Mouse (Mus musculus): ENCODE data around the gene Arg1. TPM values are rescaled to one million over a fixed set of nuclear protein-coding genes. Genes with fewer than 3 reads are reported as not detected.
A peak's percentile ranks its signal among the peaks of the same experiment; 100 is the strongest.

Gene Arg1
- 3.9 and 4.6 TPM in 2 replicates for polyA plus RNA-seq (2015; fragmentation: Nextera tagmentation; extraction: Ambion mirVana)

DNA sequence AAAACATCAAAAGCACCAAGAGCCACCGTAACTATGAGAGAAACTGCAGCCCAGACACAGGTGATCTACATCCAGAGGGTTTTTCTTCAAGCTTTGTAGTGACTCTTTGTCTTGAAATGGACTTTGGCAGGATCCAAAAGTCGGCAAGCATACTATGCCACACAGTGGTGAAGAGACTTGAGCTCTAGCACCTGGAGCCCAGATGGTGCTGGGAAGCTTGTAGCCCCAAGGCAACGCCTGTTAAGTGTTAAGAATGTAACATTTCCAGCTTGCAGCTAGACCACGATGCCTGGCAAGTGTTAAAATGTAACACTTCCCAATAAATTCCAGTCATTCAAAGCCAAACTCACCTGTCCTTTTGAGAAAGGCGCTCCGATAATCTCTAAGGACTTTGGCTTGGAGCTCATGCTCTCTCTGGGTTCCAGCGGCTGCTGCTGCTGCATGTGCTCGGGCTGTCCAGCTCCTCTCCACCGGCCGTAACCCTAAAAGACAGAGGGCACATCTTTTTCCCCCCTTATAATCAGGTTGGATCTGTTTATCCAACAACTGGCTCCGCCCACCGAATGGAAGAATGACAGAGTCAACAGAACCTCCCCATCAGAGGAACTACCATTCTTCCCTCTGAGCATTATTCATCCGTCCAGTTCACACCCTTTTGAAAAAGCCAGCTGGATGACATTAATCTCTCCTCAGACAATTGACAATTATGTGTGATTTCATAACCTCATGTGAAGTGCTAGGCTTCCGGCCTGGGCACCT is at the start of gene Arg1:
Gene Arg1, minus strand, starts transcription at position 523 of the 759 bp plus-strand sequence.
- H3K4me1 ChIP-seq, result peaks cover 13% of the 10 kb centered on the region
- ATAC-seq (ENCODE audit: insufficient number of reproducible peaks, insufficient read depth, low FRiP score, low TSS enrichment, low read depth), result no peak
- H3K4me2 ChIP-seq, result peak within 1 kb of the TSS; percentile 40
- 19% methylated on average over 14 of the region's 14 CpGs for WGBS
- H3K9me3 ChIP-seq, result no peaks in the 10 kb centered on the region
- no peak within 1 kb of the TSS for H3K4me3 ChIP-seq
- H3K36me3 ChIP-seq, result no peaks in the 10 kb centered on the region
- H3K9ac ChIP-seq, result no peak within 1 kb of the TSS
- no peak within 1 kb of the TSS for H3K27ac ChIP-seq
- no peaks in the 10 kb centered on the region for H3K27me3 ChIP-seq

DNA sequence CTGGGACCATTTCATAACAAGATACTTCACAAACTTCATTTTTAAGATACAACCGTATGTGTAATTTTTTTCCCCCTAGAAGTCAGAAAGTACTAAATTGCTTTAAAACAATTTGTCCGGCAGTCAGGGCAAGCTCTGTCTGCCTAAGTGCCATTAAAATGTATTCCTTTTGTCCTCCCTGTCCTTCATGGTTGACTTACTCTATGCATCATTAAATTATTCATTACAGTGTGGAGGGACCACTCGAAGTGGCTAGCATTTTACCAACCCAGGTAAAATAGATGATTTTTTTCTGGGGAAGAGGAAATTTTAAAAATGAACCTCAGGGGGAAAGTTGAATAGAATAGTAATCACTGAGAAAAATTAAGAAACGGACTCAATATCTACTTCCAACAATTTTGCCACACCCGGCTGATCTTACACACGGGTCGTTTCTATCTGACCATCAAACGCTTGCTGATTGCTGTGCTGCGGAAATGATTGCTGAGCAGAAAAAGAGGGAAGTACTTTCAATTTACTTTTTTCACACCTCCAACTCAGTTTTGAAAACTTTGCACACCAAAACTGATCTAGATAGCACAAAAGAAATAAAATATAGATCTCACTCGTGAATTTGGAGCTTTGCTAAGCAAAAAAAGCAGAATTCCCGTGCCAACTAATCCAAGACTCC is 46.7 kb upstream of the Arg1 start:
- Histone ChIP-seq H3K4me3 (no peak overlapping the region), H3K27me3 (no peaks in the 10 kb centered on the region), H3K4me1 (peaks cover 11% of the 10 kb centered on the region), H3K36me3 (no peaks in the 10 kb centered on the region), H3K9me3 (no peaks in the 10 kb centered on the region), H3K27ac (no peak overlapping the region), H3K9ac (no peak overlapping the region), H3K4me2 (no peak overlapping the region)
- WGBS, result 78% methylated on average over 11 of the region's 11 CpGs
- ATAC-seq (ENCODE audit: insufficient number of reproducible peaks, insufficient read depth, low FRiP score, low TSS enrichment, low read depth), result no peak

DNA sequence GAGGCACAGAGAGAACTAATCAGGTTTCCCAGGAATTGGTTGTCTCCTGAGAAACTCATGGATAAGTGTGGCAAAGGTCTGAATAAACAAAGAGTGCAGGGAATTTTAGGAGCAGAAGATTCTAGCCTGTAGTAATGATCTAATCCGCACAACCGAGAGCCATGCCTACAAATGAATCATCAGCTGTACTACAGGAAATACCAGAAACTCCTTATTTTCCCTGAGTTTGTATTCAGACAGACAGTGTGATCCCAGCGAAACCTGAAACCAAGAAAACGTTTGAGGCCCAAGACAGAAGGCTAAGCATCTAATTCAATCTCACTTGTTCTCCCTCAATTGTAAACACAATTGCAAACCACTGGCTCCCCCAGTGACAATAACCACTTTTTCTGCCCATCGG is 46.1 kb upstream of the Arg1 start:
- H3K9ac ChIP-seq, result no peak overlapping the region
- H3K4me1 ChIP-seq, result peaks cover 11% of the 10 kb centered on the region
- no peaks in the 10 kb centered on the region for H3K36me3 ChIP-seq
- no peak for ATAC-seq (ENCODE audit: insufficient number of reproducible peaks, insufficient read depth, low FRiP score, low TSS enrichment, low read depth)
- H3K4me2 ChIP-seq, result no peak overlapping the region
- H3K27ac ChIP-seq, result 0 out of 2 replicates have a peak overlapping the region, but pooled peaks have one; percentile 58
- no peaks in the 10 kb centered on the region for H3K27me3 ChIP-seq
- H3K4me3 ChIP-seq, result no peak overlapping the region
- no peaks in the 10 kb centered on the region for H3K9me3 ChIP-seq
- 32% methylated on average over 5 of the region's 5 CpGs for WGBS

DNA sequence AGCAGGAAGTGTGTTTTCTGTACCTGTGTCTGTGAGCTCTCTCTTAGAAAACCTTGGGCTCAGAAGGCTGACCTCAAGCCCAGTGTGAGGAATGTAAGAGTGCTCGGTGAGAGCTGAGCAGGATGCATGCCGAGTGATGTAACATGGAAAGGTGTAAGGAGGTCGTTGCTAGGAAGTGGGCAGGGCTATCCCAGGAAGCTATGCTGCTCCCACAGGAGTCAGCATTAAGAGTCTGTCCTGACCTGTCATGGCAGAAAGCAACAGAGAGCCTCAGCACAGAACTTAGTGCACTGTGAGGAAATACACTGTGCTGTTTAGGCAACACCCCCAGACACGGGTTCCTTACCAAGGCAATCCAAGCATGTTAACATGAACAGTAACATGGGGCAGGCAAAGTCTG is 45.6 kb upstream of the Arg1 start:
- ATAC-seq (ENCODE audit: insufficient number of reproducible peaks, insufficient read depth, low FRiP score, low TSS enrichment, low read depth), result no peak

DNA sequence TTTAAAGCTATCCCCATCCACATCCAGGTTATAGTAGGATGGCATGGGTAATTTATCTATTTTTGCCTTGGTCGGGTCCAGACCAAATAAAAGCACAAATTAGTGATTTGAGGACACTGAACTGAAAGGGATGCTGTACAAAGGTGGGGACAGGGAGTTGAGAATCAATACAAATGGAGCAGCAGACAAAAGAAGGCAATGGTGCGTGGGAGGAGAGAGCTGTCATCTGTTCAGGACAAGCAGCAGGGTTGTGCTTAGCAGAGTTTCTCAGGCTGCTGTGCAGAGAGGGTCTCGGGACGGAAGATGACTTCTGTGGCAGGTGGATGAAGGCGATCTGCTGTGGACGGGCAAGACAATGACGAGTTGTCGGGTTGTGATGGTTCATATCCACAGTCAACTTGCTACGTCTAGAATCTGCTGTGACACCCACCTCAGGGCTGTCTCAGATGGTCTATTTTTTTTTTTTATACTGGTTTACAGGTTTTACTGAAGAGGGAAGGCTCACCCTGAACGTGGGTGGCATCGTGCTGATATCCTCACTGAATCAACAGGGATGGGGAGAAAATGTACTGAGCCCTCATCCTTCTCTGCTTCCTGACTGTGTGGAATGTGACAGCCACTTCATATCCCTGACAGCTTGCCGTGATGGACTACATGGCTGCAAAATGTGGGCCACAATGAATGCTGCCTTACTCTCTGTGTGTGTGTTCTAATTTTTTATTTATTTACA is 38.7 kb upstream of the Arg1 start:
- 84% methylated on average over 12 of the region's 12 CpGs for WGBS
- Histone ChIP-seq H3K4me3 (no peak overlapping the region), H3K9me3 (no peaks in the 10 kb centered on the region), H3K27me3 (no peaks in the 10 kb centered on the region), H3K4me1 (no peaks in the 10 kb centered on the region), H3K9ac (no peak overlapping the region), H3K36me3 (no peaks in the 10 kb centered on the region), H3K4me2 (no peak overlapping the region), H3K27ac (no peak overlapping the region)
- ATAC-seq (ENCODE audit: insufficient number of reproducible peaks, insufficient read depth, low FRiP score, low TSS enrichment, low read depth), result no peak

More for the DNA sequence above, 45.6 kb upstream of the Arg1 start:
- H3K9me3 ChIP-seq, result no peaks in the 10 kb centered on the region
- H3K27ac ChIP-seq, result peak overlapping the region; percentile 58; the same call in 1 of the 2 replicates
- H3K27me3 ChIP-seq, result no peaks in the 10 kb centered on the region
- no peak overlapping the region for H3K9ac ChIP-seq
- 40% methylated on average over 4 of the region's 4 CpGs for WGBS
- peaks cover 11% of the 10 kb centered on the region for H3K4me1 ChIP-seq
- no peak overlapping the region for H3K4me2 ChIP-seq
- H3K36me3 ChIP-seq, result no peaks in the 10 kb centered on the region
- no peak overlapping the region for H3K4me3 ChIP-seq

DNA sequence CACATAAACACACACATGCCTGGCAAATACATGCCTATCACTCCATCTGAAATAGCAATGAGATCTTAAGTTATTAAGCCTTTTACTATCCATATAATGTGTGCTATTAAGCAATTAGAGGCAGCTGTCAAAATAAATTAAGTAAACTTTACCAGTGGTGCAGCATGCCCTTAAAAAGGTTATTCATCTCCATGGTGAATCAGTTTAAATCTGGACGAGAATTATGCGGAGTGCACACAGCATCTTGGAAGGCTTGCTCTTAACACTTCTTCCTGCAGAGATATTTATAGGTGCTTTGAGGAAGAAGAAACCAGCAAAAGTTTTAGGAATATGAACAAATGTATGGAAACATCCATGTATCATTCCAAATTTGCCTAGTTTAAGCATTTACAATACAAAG is 34.6 kb upstream of the Arg1 start:
- no peak overlapping the region for H3K4me3 ChIP-seq
- no peaks in the 10 kb centered on the region for H3K4me1 ChIP-seq
- no peak for ATAC-seq (ENCODE audit: insufficient number of reproducible peaks, insufficient read depth, low FRiP score, low TSS enrichment, low read depth)
- H3K4me2 ChIP-seq, result no peak overlapping the region
- H3K27ac ChIP-seq, result no peak overlapping the region
- H3K9me3 ChIP-seq, result no peaks in the 10 kb centered on the region
- 42% methylated on average over 2 of the region's 2 CpGs for WGBS
- no peak overlapping the region for H3K9ac ChIP-seq
- H3K27me3 ChIP-seq, result 0 out of 2 replicates have a peak, but pooled peaks cover 3% of the 10 kb centered on the region
- no peaks in the 10 kb centered on the region for H3K36me3 ChIP-seq

DNA sequence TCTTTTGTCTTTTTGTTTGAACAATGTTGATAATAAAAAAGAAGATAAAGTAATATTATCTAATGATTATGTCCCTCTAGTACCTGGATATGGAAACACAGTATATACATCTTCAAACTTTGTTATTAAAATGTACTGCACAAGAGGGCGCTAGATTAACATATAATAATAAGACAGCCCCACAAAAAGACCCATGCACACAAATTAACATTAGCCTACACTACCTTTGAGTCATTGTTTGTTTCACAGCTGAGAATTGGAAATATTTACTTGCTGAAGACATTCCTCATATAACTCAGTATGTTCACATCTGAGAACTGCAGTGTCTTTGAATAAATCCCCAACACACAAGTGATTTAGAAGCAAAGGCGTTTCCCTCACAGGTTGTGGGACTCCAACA is 33.8 kb upstream of the Arg1 start:
- Histone ChIP-seq H3K4me1 (no peaks in the 10 kb centered on the region), H3K9me3 (no peaks in the 10 kb centered on the region), H3K27ac (no peak overlapping the region), H3K27me3 (0 out of 2 replicates have a peak, but pooled peaks cover 3% of the 10 kb centered on the region), H3K36me3 (no peaks in the 10 kb centered on the region), H3K9ac (no peak overlapping the region), H3K4me2 (no peak overlapping the region), H3K4me3 (no peak overlapping the region)
- ATAC-seq (ENCODE audit: insufficient number of reproducible peaks, insufficient read depth, low FRiP score, low TSS enrichment, low read depth), result no peak
- 41% methylated on average over 2 of the region's 2 CpGs for WGBS

DNA sequence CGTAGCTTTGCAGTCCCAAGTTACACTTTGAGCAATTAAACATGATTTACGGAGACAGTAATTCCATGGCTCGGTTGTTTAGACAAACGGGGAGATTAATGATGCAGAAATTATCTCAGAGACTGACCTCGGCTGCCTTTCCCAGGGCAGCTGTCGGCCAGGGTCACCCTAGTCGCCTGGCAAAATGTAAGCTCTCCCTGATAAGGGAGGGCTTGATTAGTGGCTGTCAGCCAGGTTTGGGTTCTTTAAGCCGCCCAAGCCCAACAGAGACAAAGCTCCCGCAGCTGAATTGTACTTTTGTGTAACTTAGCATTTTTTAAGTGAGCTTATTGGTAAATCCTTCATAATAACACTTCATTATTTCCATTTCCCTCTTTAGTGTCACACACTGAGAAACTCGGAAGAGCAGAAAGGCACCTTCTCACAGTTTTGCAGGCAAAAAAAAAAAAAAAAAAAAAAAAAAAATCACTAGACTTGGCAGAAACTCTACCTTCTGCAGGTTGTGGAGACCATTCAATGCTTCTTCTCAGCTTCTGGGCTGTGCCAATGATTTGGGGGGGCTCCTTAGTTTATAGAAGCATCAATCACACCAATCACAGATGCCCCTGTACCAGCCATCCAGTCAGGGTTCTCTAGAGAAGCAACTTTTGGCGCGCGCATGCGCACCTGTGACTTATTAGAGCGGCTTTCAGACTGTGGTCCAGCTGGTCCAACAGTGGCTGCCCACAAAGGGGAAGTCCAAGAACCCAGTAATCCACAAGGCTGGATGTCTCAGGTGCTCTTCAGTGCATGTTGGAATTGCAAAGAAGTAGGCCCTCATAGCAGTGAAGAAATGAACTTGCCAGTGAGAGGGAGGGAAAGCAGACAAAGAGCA is 32.0 kb upstream of the Arg1 start:
- 0 out of 2 replicates have a peak, but pooled peaks cover 3% of the 10 kb centered on the region for H3K27me3 ChIP-seq
- ATAC-seq (ENCODE audit: insufficient number of reproducible peaks, insufficient read depth, low FRiP score, low TSS enrichment, low read depth), result no peak
- H3K36me3 ChIP-seq, result no peaks in the 10 kb centered on the region
- H3K4me3 ChIP-seq, result no peak overlapping the region
- no peak overlapping the region for H3K27ac ChIP-seq
- no peak overlapping the region for H3K9ac ChIP-seq
- H3K9me3 ChIP-seq, result no peaks in the 10 kb centered on the region
- WGBS, result 55% methylated on average over 15 of the region's 15 CpGs
- no peaks in the 10 kb centered on the region for H3K4me1 ChIP-seq
- no peak overlapping the region for H3K4me2 ChIP-seq

DNA sequence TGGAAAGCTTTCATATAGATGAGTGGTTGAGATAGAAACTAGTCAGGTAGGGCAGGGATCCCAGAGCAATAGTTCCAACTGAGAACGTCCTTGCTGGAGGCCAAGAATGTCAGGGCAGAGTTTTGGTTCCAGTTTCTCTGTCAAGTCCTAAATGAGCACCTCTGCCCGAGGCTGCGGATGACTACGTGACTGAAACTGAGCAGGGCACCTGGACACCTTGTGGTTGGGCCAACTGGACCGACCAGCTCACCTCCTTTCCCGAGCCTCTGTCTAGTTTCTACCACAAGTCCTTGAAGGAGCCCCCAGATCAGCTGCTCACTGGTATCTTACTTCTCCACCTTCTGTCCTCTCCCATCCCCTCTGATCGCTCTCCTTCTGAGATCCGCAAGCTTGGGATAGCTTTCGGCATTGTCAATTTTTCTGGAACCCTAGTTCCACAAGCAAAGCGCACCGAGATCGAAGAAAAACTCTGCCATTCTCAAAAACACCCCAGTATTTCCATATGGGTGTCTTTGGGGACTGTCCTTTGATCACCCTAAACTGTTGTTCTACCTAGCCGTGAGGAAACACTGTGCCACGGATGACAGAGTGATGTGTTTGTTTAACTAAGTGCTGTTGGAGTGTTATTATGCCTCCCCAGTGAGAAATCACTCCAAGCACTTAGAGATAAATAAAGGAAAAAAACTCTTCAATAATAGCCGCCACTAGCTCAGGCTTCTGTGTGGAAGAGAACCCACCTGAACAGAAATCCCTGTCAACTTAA is 31.2 kb upstream of the Arg1 start:
- no peak overlapping the region for H3K9ac ChIP-seq
- no peaks in the 10 kb centered on the region for H3K9me3 ChIP-seq
- H3K4me3 ChIP-seq, result no peak overlapping the region
- 65% methylated on average over 15 of the region's 15 CpGs for WGBS
- H3K4me1 ChIP-seq, result no peaks in the 10 kb centered on the region
- H3K27me3 ChIP-seq, result 0 out of 2 replicates have a peak, but pooled peaks cover 3% of the 10 kb centered on the region
- no peak overlapping the region for H3K4me2 ChIP-seq
- H3K36me3 ChIP-seq, result no peaks in the 10 kb centered on the region
- ATAC-seq (ENCODE audit: insufficient number of reproducible peaks, insufficient read depth, low FRiP score, low TSS enrichment, low read depth), result no peak
- no peak overlapping the region for H3K27ac ChIP-seq

DNA sequence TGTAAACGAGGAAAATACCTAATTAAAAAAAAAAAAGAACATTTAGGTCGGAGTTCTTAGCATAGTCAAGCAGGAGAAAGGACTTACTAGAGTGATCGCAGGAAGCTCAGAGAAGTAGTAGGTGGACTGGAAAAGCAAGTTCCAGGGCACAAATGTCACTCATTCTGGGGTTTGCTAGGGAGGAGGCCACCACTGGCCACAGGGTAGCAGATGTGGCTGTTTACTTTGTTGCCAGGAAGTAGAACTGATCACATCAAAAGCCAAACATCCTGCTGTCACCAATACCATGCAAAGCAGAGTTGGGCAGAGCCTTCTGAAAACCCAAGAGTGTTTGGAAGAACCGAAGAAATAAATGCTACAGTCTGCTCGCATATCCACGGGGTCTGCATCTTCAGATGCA is 26.6 kb upstream of the Arg1 start:
- H3K27me3 ChIP-seq, result no peaks in the 10 kb centered on the region
- no peaks in the 10 kb centered on the region for H3K36me3 ChIP-seq
- H3K4me3 ChIP-seq, result no peak overlapping the region
- no peak overlapping the region for H3K9ac ChIP-seq
- H3K4me1 ChIP-seq, result no peaks in the 10 kb centered on the region
- WGBS, result 79% methylated on average over 6 of the region's 6 CpGs
- ATAC-seq (ENCODE audit: insufficient number of reproducible peaks, insufficient read depth, low FRiP score, low TSS enrichment, low read depth), result no peak
- H3K27ac ChIP-seq, result no peak overlapping the region
- H3K4me2 ChIP-seq, result no peak overlapping the region
- H3K9me3 ChIP-seq, result no peaks in the 10 kb centered on the region
